Mouse (Mus musculus) limb, embryonic 11.5 days (tissue): ENCODE measurements around the gene Chchd10. TPM values are rescaled to one million over a fixed set of nuclear protein-coding genes. Genes with fewer than 3 reads are reported as not detected.

ENCODE experiments used
- ATAC-seq: fragments of 200-750 bp; cut with Nextera tagmentation; 2 replicates; pipeline ENCODE4 v1.8.0; 2017; ENCODE audit warnings: low read depth; ENCODE audit not compliant: insufficient number of reproducible peaks, low FRiP score, low TSS enrichment
- DNase-seq: peaks from one replicate; pipeline ENCODE4 v3.0.0-alpha.2; 2015; ENCODE audit warnings: low spot score
- H3K27ac ChIP-seq: fragments of 300-500 bp; sonication (generic); replicated peaks from 2 replicates; pipeline ENCODE4 v1.5.1; 2014; ENCODE audit warnings: low read depth, mild to moderate bottlenecking, low read length
- H3K27me3 ChIP-seq: fragments of 300-500 bp; sonication (generic); 2 replicates; pipeline ENCODE4 v1.6.1; 2014; ENCODE audit warnings: mild to moderate bottlenecking, low read length, mixed read lengths; ENCODE audit not compliant: control insufficient read depth, insufficient read depth
- H3K36me3 ChIP-seq: fragments of 300-500 bp; sonication (generic); 2 replicates; pipeline ENCODE4 v1.6.1; 2014; ENCODE audit warnings: mild to moderate bottlenecking, low read length, moderate library complexity, mixed read lengths; ENCODE audit not compliant: control insufficient read depth, insufficient read depth
- H3K4me1 ChIP-seq: fragments of 300-500 bp; sonication (generic); 2 replicates; pipeline ENCODE4 v1.6.1; 2014; ENCODE audit warnings: low read length, mixed read lengths; ENCODE audit not compliant: control insufficient read depth, insufficient read depth
- H3K4me2 ChIP-seq: fragments of 300-500 bp; sonication (generic); 2 replicates; pipeline ENCODE4 v1.6.1; 2014; ENCODE audit warnings: low read depth, mild to moderate bottlenecking, moderate library complexity; ENCODE audit not compliant: severe bottlenecking
- H3K4me3 ChIP-seq: fragments of 300-500 bp; sonication (generic); 2 replicates; pipeline ENCODE4 v1.5.1; 2014; ENCODE audit warnings: low read depth, low read length
- H3K9ac ChIP-seq: fragments of 300-500 bp; sonication (generic); 2 replicates; pipeline ENCODE4 v1.6.1; 2014; ENCODE audit warnings: mild to moderate bottlenecking, low read length
- H3K9me3 ChIP-seq: fragments of 300-500 bp; sonication (generic); 2 replicates; pipeline ENCODE4 v1.6.1; 2016; ENCODE audit warnings: low read length; ENCODE audit not compliant: control insufficient read depth
- WGBS: fragments of 180-500 bp; shearing (Covaris S2); extraction: QIAGEN DNeasy Blood & Tissue Kit; methylation state at CpG from one replicate; pipeline ENCODE4 v1.1.7; 2014; 5-methylcytosine and 5-hydroxymethylcytosine counted together
- polyA plus RNA-seq: library from polyadenylated mRNA; unstranded; fragments of >200 nt; fragmentation: Nextera tagmentation; extraction: Ambion mirVana; gene quantifications from 2 replicates; pipeline ENCODE4 v1.2.1, GENCODE M21; 2014

The Chchd10 gene
- polyA plus RNA-seq, 1 experiment from 2014 or later = 6.2 TPM

GRCm38 (mm10) chr10:75950791-75951210, 17.9 kb downstream of the Chchd10 start:
- no peaks in the 10 kb centered on the region for H3K27me3 ChIP-seq
- H3K27ac ChIP-seq = no peak overlapping the region
- 0 out of 2 replicates have a peak, but pooled peaks have one; percentile 27 for ATAC-seq
- peaks cover 3% of the 10 kb centered on the region; the same call in 1 of the 2 replicates for H3K4me1 ChIP-seq
- H3K4me3 ChIP-seq = peak overlapping the region; percentile 40
- no peaks in the 10 kb centered on the region for H3K36me3 ChIP-seq
- H3K4me2 ChIP-seq = peak overlapping the region; percentile 76
- peak; percentile 64 for DNase-seq
- peak overlapping the region; percentile 54 for H3K9ac ChIP-seq
- H3K9me3 ChIP-seq = no peaks in the 10 kb centered on the region
- 1% methylated on average over 22 of the region's 23 CpGs for WGBS

- Histone ChIP-seq H3K27me3 (no peaks in the 10 kb centered on the region), H3K9ac (no peak overlapping the region), H3K27ac (no peak overlapping the region), H3K4me2 (peak overlapping the region; percentile 76), H3K36me3 (no peaks in the 10 kb centered on the region), H3K4me1 (peaks cover 3% of the 10 kb centered on the region; the same call in 1 of the 2 replicates), H3K9me3 (no peaks in the 10 kb centered on the region), H3K4me3 (peak overlapping the region; percentile 40)
- 5% methylated on average over 13 of the region's 13 CpGs for WGBS
- ATAC-seq = 0 out of 2 replicates have a peak, but pooled peaks have one; percentile 24
- peak; percentile 66 for DNase-seq
Observed at GRCm38 (mm10) chr10:75951424-75952050, 18.6 kb downstream of the Chchd10 start.

GRCm38 (mm10) chr10:75954381-75954811, 21.5 kb downstream of the Chchd10 start, which contains the start of gene Gm5134:
Gene Gm5134 (plus strand): TSS chr10:75954514.
- Histone ChIP-seq H3K9ac (no peak within 1 kb of the TSS; the same call in 1 of the 2 replicates), H3K4me3 (no peak within 1 kb of the TSS)

GRCm38 (mm10) chr10:75973846-75974245, 40.9 kb downstream of the Chchd10 start:
- H3K4me3 ChIP-seq = no peak overlapping the region
- no peaks in the 10 kb centered on the region for H3K27me3 ChIP-seq
- WGBS = 90% methylated on average over 10 of the region's 10 CpGs
- ATAC-seq (no peak), DNase-seq (no peak)
- H3K36me3 ChIP-seq = no peaks in the 10 kb centered on the region
- H3K27ac ChIP-seq = no peak overlapping the region
- no peak overlapping the region for H3K4me2 ChIP-seq
- no peaks in the 10 kb centered on the region for H3K4me1 ChIP-seq
- no peaks in the 10 kb centered on the region for H3K9me3 ChIP-seq
- no peak overlapping the region for H3K9ac ChIP-seq

More at GRCm38 (mm10) chr10:75954381-75954811, 21.5 kb downstream of the Chchd10 start, which contains the start of gene Gm5134:
- Histone ChIP-seq H3K36me3 (no peaks in the 10 kb centered on the region), H3K4me1 (peaks cover 3% of the 10 kb centered on the region; the same call in 1 of the 2 replicates), H3K9me3 (no peaks in the 10 kb centered on the region), H3K4me2 (peak within 1 kb of the TSS; percentile 22), H3K27ac (no peak within 1 kb of the TSS), H3K27me3 (no peaks in the 10 kb centered on the region)
- no peak for DNase-seq
- 0 out of 2 replicates have a peak, but pooled peaks have one; percentile 31 for ATAC-seq
- 23% methylated on average over 20 of the region's 20 CpGs for WGBS

GRCm38 (mm10) chr10:75975216-75975615, 42.3 kb downstream of the Chchd10 start:
- no peaks in the 10 kb centered on the region for H3K27me3 ChIP-seq
- DNase-seq (no peak), ATAC-seq (no peak)
- no peaks in the 10 kb centered on the region for H3K9me3 ChIP-seq
- H3K36me3 ChIP-seq = no peaks in the 10 kb centered on the region
- no peak overlapping the region for H3K9ac ChIP-seq
- WGBS = 74% methylated on average over 5 of the region's 5 CpGs
- H3K4me1 ChIP-seq = no peaks in the 10 kb centered on the region
- no peak overlapping the region for H3K4me2 ChIP-seq
- no peak overlapping the region for H3K4me3 ChIP-seq
- H3K27ac ChIP-seq = no peak overlapping the region

GRCm38 (mm10) chr10:75978119-75978834, 45.3 kb downstream of the Chchd10 start:
- 52% methylated on average over 10 of the region's 10 CpGs for WGBS
- Histone ChIP-seq H3K9me3 (no peaks in the 10 kb centered on the region), H3K4me1 (no peaks in the 10 kb centered on the region), H3K27me3 (no peaks in the 10 kb centered on the region), H3K36me3 (no peaks in the 10 kb centered on the region), H3K9ac (no peak overlapping the region), H3K4me2 (no peak overlapping the region), H3K4me3 (no peak overlapping the region), H3K27ac (no peak overlapping the region)
- DNase-seq (no peak), ATAC-seq (no peak)

GRCm38 (mm10) chr10:75978835-75979157, 45.9 kb downstream of the Chchd10 start:
- H3K4me3 ChIP-seq = no peak overlapping the region
- H3K9ac ChIP-seq = no peak overlapping the region
- no peaks in the 10 kb centered on the region for H3K27me3 ChIP-seq
- H3K9me3 ChIP-seq = no peaks in the 10 kb centered on the region
- no peak overlapping the region for H3K27ac ChIP-seq
- H3K4me1 ChIP-seq = no peaks in the 10 kb centered on the region
- no peaks in the 10 kb centered on the region for H3K36me3 ChIP-seq
- ATAC-seq (no peak), DNase-seq (no peak)
- H3K4me2 ChIP-seq = no peak overlapping the region
- WGBS = 90% methylated on average over 5 of the region's 5 CpGs

GRCm38 (mm10) chr10:75979432-75979831, 46.5 kb downstream of the Chchd10 start:
- Histone ChIP-seq H3K9ac (no peak overlapping the region), H3K9me3 (no peaks in the 10 kb centered on the region), H3K4me1 (no peaks in the 10 kb centered on the region), H3K36me3 (no peaks in the 10 kb centered on the region), H3K27me3 (no peaks in the 10 kb centered on the region), H3K4me3 (no peak overlapping the region), H3K27ac (no peak overlapping the region), H3K4me2 (no peak overlapping the region)
- no peak for DNase-seq
- no peak for ATAC-seq
- WGBS = 91% methylated on average over 3 of the region's 3 CpGs
